Mouse (Mus musculus): Measurements from ENCODE around the gene Ksr2.
A peak's percentile ranks its signal among the peaks of the same experiment; 100 is the strongest.

DNA sequence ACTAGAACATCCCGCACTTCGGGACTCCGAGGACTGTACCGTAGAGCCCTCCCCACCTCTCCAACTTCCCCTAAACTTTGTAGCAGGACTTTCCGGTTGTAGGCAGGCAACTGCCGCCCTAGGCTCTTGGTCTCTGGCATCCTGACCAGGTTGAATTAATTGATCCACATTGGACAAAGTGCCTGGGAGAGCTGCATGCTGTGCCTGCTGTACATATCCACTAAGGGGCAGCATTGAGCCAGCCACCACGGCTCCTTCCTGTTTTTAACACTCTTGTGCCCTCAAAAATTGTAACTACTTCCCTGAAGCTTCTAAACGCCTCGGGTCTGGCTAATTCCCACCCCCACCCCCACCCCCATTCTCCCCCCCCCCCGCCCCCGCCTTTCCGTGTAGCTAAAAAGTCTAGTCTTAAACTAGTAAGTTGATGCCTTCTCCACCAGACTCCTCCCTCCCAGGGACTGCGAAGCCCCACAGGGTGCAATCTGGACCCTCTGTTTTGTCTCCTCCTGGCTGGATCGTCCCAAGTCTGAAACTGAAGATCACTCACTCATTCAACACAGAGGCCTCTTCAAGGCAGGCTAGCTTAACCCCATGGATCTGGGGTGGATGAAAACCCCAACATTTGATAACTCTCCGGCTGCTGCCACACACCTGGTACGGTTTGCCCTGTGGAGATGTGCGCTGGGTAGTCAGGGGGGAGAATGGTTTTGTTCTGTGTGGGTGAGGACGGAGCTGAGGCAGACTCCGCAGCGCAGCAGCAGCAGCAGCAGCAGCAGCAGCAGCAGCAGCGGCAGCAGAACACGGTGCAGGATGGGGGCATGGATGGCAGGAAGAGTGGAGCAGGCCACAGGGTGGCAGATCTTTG, 95.9 kb downstream of the Ksr2 start:
- TF ChIP-seq UBTF (IDR thresholded peaks at IDR 0.05; ENCODE audit: borderline replicate concordance, insufficient read depth, low read depth, low read length) (no peak), RAD21 (IDR thresholded peaks at IDR 0.05; ENCODE audit: low read depth, low read length) (peak; percentile 57), CTCF (IDR thresholded peaks at IDR 0.05 in 2 of 3, conservative IDR thresholded peaks at IDR 0.05 in 1 of 3; ENCODE audit: control insufficient read depth in 1 of 3, insufficient read depth in 1 of 3, low read depth in 2 of 3, low read length in 3 of 3, poor library complexity in 1 of 3, severe bottlenecking in 1 of 3) (peak; percentile 70 to 79 (median 76)), NRF1 (IDR thresholded peaks at IDR 0.05; ENCODE audit: insufficient read depth, low read depth, low read length, poor library complexity, severe bottlenecking) (no peak), USF1 (IDR thresholded peaks at IDR 0.05; ENCODE audit: low read depth, low read length) (no peak)
